Mouse (Mus musculus) olfactory bulb, adult 2 months (tissue): Measurements from ENCODE around the gene Fam57a. TPM values are rescaled to one million over a fixed set of nuclear protein-coding genes. Genes with fewer than 3 reads are reported as not detected.
A peak's percentile ranks its signal among the peaks of the same experiment; 100 is the strongest.

Experiments
- H3K27ac ChIP-seq: fragments of 200-500 bp; 2 replicates; pipeline ENCODE4 v1.5.1; 2012; ENCODE audit warnings: low read depth, low read length; ENCODE audit not compliant: insufficient read depth
- H3K4me1 ChIP-seq: fragments of 200-500 bp; 2 replicates; pipeline ENCODE4 v1.6.1; 2012; ENCODE audit warnings: low read length; ENCODE audit not compliant: control insufficient read depth, insufficient read depth
- H3K4me3 ChIP-seq: fragments of 200-500 bp; 2 replicates; pipeline ENCODE4 v1.5.1; 2012; ENCODE audit warnings: mild to moderate bottlenecking, low read depth, low read length, moderate library complexity; ENCODE audit not compliant: insufficient read depth
- CTCF ChIP-seq: fragments of 200-500 bp; IDR thresholded peaks from 2 replicates; pipeline ENCODE4 v1.5.1; 2012; ENCODE audit warnings: low read depth, mild to moderate bottlenecking, low read length, moderate library complexity; ENCODE audit not compliant: insufficient read depth
- POLR2A ChIP-seq: fragments of 200-500 bp; IDR thresholded peaks from 2 replicates; pipeline ENCODE4 v1.6.1; 2012; ENCODE audit warnings: mild to moderate bottlenecking, low read depth, low read length, moderate library complexity; ENCODE audit not compliant: insufficient read depth
- WGBS: fragments of 180-500 bp; shearing (Covaris S2); methylation state at CpG from one replicate; pipeline ENCODE4 v1.1.7; 2018; 5-methylcytosine and 5-hydroxymethylcytosine counted together
- polyA plus RNA-seq: library from polyadenylated mRNA; stranded (reverse); fragments of >200 nt; gene quantifications from 2 replicates; pipeline ENCODE4 v1.2.4, GENCODE M21; 2012; ENCODE audit warnings: low replicate concordance; ENCODE audit not compliant: missing spikeins, insufficient read depth, insufficient read length

Gene Fam57a
- polyA plus RNA-seq, 1 experiment = not detected

- Histone ChIP-seq H3K4me3 (no peak overlapping the region), H3K4me1 (peaks cover 2% of the 10 kb centered on the region; the same call in 1 of the 2 replicates), H3K27ac (no peak overlapping the region)
- TF ChIP-seq CTCF (no peak), POLR2A (no peak)
- 78% methylated on average over 5 of the region's 5 CpGs for WGBS
Observed at GRCm38 (mm10) chr11:76170207-76170606, 9.3 kb upstream of the Fam57a start.

- Histone ChIP-seq H3K4me1 (peaks cover 4% of the 10 kb centered on the region; the same call in 1 of the 2 replicates), H3K4me3 (peak overlapping the region; percentile 86), H3K27ac (no peak overlapping the region)
- no peak for TF ChIP-seq CTCF
- WGBS = 2% methylated on average over 28 of the region's 28 CpGs
Observed at GRCm38 (mm10) chr11:76178726-76179494, 561 bp upstream of the Fam57a start.

GRCm38 (mm10) chr11:76180146-76180540 lies 672 bp downstream of the Fam57a start:
- H3K4me1 ChIP-seq = peaks cover 4% of the 10 kb centered on the region; the same call in 1 of the 2 replicates
- WGBS = 14% methylated on average over 7 of the region's 7 CpGs
- peak overlapping the region; percentile 86 for H3K4me3 ChIP-seq
- no peak overlapping the region for H3K27ac ChIP-seq
- no peak for TF ChIP-seq POLR2A
- no peak for TF ChIP-seq CTCF

- 83% methylated on average over 4 of the region's 4 CpGs for WGBS
- no peak overlapping the region for H3K27ac ChIP-seq
- H3K4me3 ChIP-seq = no peak overlapping the region
- TF ChIP-seq POLR2A (no peak), CTCF (no peak)
- H3K4me1 ChIP-seq = peaks cover 1% of the 10 kb centered on the region; the same call in 1 of the 2 replicates
Observed at GRCm38 (mm10) chr11:76183745-76184144, 4.3 kb downstream of the Fam57a start.

- no peaks in the 10 kb centered on the region for H3K4me1 ChIP-seq
Observed at GRCm38 (mm10) chr11:76186908-76187307, 7.4 kb downstream of the Fam57a start.

GRCm38 (mm10) chr11:76196275-76196976 lies 17.0 kb downstream of the Fam57a start:
- Histone ChIP-seq H3K4me1 (peaks cover 5% of the 10 kb centered on the region), H3K27ac (no peak overlapping the region), H3K4me3 (no peak overlapping the region)
- no peak for TF ChIP-seq CTCF
- TF ChIP-seq POLR2A = no peak
- WGBS = 64% methylated on average over 8 of the region's 8 CpGs

More at GRCm38 (mm10) chr11:76186908-76187307, 7.4 kb downstream of the Fam57a start:
- TF ChIP-seq CTCF (no peak), POLR2A (no peak)
- Histone ChIP-seq H3K27ac (no peak overlapping the region), H3K4me3 (no peak overlapping the region)
- 84% methylated on average over 6 of the region's 6 CpGs for WGBS

GRCm38 (mm10) chr11:76196977-76197469 lies 17.6 kb downstream of the Fam57a start:
- TF ChIP-seq POLR2A = no peak
- no peak for TF ChIP-seq CTCF
- WGBS = 47% methylated on average over 8 of the region's 8 CpGs
- Histone ChIP-seq H3K27ac (no peak overlapping the region), H3K4me1 (peaks cover 7% of the 10 kb centered on the region), H3K4me3 (no peak overlapping the region)

- H3K4me1 ChIP-seq = peaks cover 4% of the 10 kb centered on the region
- H3K4me3 ChIP-seq = peak overlapping the region; percentile 98
- H3K27ac ChIP-seq = no peak overlapping the region
- TF ChIP-seq POLR2A (peak; percentile 44; the same call in 1 of the 2 replicates), CTCF (no peak)
- under 1% methylated on average over 90 of the region's 90 CpGs for WGBS
Observed at GRCm38 (mm10) chr11:76201761-76202674, 22.5 kb downstream of the Fam57a start.

GRCm38 (mm10) chr11:76206793-76207192 lies 27.3 kb downstream of the Fam57a start:
- Histone ChIP-seq H3K4me3 (no peak overlapping the region), H3K4me1 (peaks cover 2% of the 10 kb centered on the region; the same call in 1 of the 2 replicates), H3K27ac (no peak overlapping the region)
- no peak for TF ChIP-seq CTCF
- TF ChIP-seq POLR2A = no peak
- 84% methylated on average over 5 of the region's 5 CpGs for WGBS
